Mouse (Mus musculus): Measurements from ENCODE around the gene Olfr1206. TPM values are rescaled to one million over a fixed set of nuclear protein-coding genes. Genes with fewer than 3 reads are reported as not detected.

Gene Olfr1206
- not detected in 2 replicates for polyA plus RNA-seq (2016; fragmentation: Nextera tagmentation; extraction: Ambion mirVana)

- H3K4me1 ChIP-seq, result no peaks in the 10 kb centered on the region
- H3K9me3 ChIP-seq, result no peaks in the 10 kb centered on the region
- DNase-seq (ENCODE audit: low spot score), result no peak
- no peak within 1 kb of the TSS for H3K4me3 ChIP-seq
- H3K27ac ChIP-seq, result no peak within 1 kb of the TSS
- H3K36me3 ChIP-seq, result no peaks in the 10 kb centered on the region
- H3K27me3 ChIP-seq (ENCODE audit: insufficient read depth, poor library complexity, severe bottlenecking), result no peaks in the 10 kb centered on the region
- WGBS, result 81% methylated on average over 2 of the region's 2 CpGs
Measured at GRCm38 (mm10) chr2:88862931-88863330, at the start of gene Olfr1206. Gene Olfr1206 (plus strand): TSS chr2:88863231.

- 80% methylated on average over 1 of the region's 1 CpGs for WGBS
Measured at GRCm38 (mm10) chr2:88814196-88814595, 48.8 kb upstream of the Olfr1206 start, which contains the start of gene Olfr1202. Gene Olfr1202 (plus strand): TSS chr2:88814496.

GRCm38 (mm10) chr2:88829437-88829836 lies 33.6 kb upstream of the Olfr1206 start, which contains the start of gene Olfr1205:
Gene Olfr1205 (plus strand): TSS chr2:88829737.
- no peak for DNase-seq (ENCODE audit: low spot score)
- no peak within 1 kb of the TSS for H3K4me3 ChIP-seq
- 84% methylated on average over 2 of the region's 2 CpGs for WGBS

More at GRCm38 (mm10) chr2:88814196-88814595, 48.8 kb upstream of the Olfr1206 start, which contains the start of gene Olfr1202:
- Histone ChIP-seq H3K36me3 (no peaks in the 10 kb centered on the region), H3K27me3 (ENCODE audit: insufficient read depth, poor library complexity, severe bottlenecking) (no peaks in the 10 kb centered on the region), H3K27ac (no peak within 1 kb of the TSS), H3K4me1 (no peaks in the 10 kb centered on the region), H3K4me3 (no peak within 1 kb of the TSS), H3K9me3 (no peaks in the 10 kb centered on the region)
- DNase-seq (ENCODE audit: low spot score), result no peak

GRCm38 (mm10) chr2:88838477-88838876 lies 24.6 kb upstream of the Olfr1206 start:
- Histone ChIP-seq H3K4me3 (no peak overlapping the region), H3K4me1 (no peaks in the 10 kb centered on the region), H3K36me3 (no peaks in the 10 kb centered on the region), H3K9me3 (no peaks in the 10 kb centered on the region), H3K27ac (no peak overlapping the region), H3K27me3 (ENCODE audit: insufficient read depth, poor library complexity, severe bottlenecking) (no peaks in the 10 kb centered on the region)
- no peak for DNase-seq (ENCODE audit: low spot score)
- 82% methylated on average over 2 of the region's 2 CpGs for WGBS

More at GRCm38 (mm10) chr2:88829437-88829836, 33.6 kb upstream of the Olfr1206 start, which contains the start of gene Olfr1205:
- H3K9me3 ChIP-seq, result no peaks in the 10 kb centered on the region
- no peak within 1 kb of the TSS for H3K27ac ChIP-seq
- no peaks in the 10 kb centered on the region for H3K36me3 ChIP-seq
- H3K4me1 ChIP-seq, result no peaks in the 10 kb centered on the region
- no peaks in the 10 kb centered on the region for H3K27me3 ChIP-seq (ENCODE audit: insufficient read depth, poor library complexity, severe bottlenecking)

- DNase-seq (ENCODE audit: low spot score), result no peak
- Histone ChIP-seq H3K27me3 (ENCODE audit: insufficient read depth, poor library complexity, severe bottlenecking) (no peaks in the 10 kb centered on the region), H3K4me1 (no peaks in the 10 kb centered on the region), H3K36me3 (no peaks in the 10 kb centered on the region), H3K9me3 (no peaks in the 10 kb centered on the region), H3K4me3 (no peak within 1 kb of the TSS), H3K27ac (no peak within 1 kb of the TSS)
- WGBS, result 88% methylated on average over 1 of the region's 1 CpGs
Measured at GRCm38 (mm10) chr2:88848992-88849391, 14.0 kb upstream of the Olfr1206 start, which contains the start of gene Olfr1204. Gene Olfr1204 (plus strand): TSS chr2:88849292.

- H3K4me1 ChIP-seq, result no peaks in the 10 kb centered on the region
- no peaks in the 10 kb centered on the region for H3K9me3 ChIP-seq
- H3K27ac ChIP-seq, result no peak within 1 kb of the TSS
- H3K36me3 ChIP-seq, result no peaks in the 10 kb centered on the region
- no peak within 1 kb of the TSS for H3K4me3 ChIP-seq
- no peak for DNase-seq (ENCODE audit: low spot score)
- no peaks in the 10 kb centered on the region for H3K27me3 ChIP-seq (ENCODE audit: insufficient read depth, poor library complexity, severe bottlenecking)
Measured at GRCm38 (mm10) chr2:88902211-88902610, 39.2 kb downstream of the Olfr1206 start, which contains the start of gene Olfr1208. Gene Olfr1208 (minus strand): TSS chr2:88902311.

- Histone ChIP-seq H3K27ac (no peak within 1 kb of the TSS), H3K4me3 (no peak within 1 kb of the TSS), H3K36me3 (no peaks in the 10 kb centered on the region), H3K4me1 (no peaks in the 10 kb centered on the region), H3K9me3 (no peaks in the 10 kb centered on the region), H3K27me3 (ENCODE audit: insufficient read depth, poor library complexity, severe bottlenecking) (no peaks in the 10 kb centered on the region)
- no peak for DNase-seq (ENCODE audit: low spot score)
- WGBS, result 89% methylated on average over 3 of the region's 3 CpGs
Measured at GRCm38 (mm10) chr2:88915057-88915456, 52.0 kb downstream of the Olfr1206 start, which contains the start of gene Olfr1209. Gene Olfr1209 (minus strand): TSS chr2:88915157.

Other genes starting within 250 kb of the Olfr1206 start
- gene Olfr1191-ps1, start 222.7 kb upstream of the Olfr1206 start, polyA plus RNA-seq (2016; fragmentation: Nextera tagmentation; extraction: Ambion mirVana), result not detected in 2 replicates
- not detected in 2 replicates for gene Olfr1192-ps1, start 214.7 kb upstream of the Olfr1206 start, polyA plus RNA-seq (2016; fragmentation: Nextera tagmentation; extraction: Ambion mirVana)
- not detected in 2 replicates for gene Olfr1193, start 187.6 kb upstream of the Olfr1206 start, polyA plus RNA-seq (2016; fragmentation: Nextera tagmentation; extraction: Ambion mirVana)
- gene Olfr1195, start 174.0 kb upstream of the Olfr1206 start, polyA plus RNA-seq (2016; fragmentation: Nextera tagmentation; extraction: Ambion mirVana), result not detected in 2 replicates
- gene Olfr1196, start 158.6 kb upstream of the Olfr1206 start, polyA plus RNA-seq (2016; fragmentation: Nextera tagmentation; extraction: Ambion mirVana), result not detected in 2 replicates
- not detected in 2 replicates for gene Olfr1197, start 130.9 kb upstream of the Olfr1206 start, polyA plus RNA-seq (2016; fragmentation: Nextera tagmentation; extraction: Ambion mirVana)
- not detected in 2 replicates for gene Olfr1198, start 111.9 kb upstream of the Olfr1206 start, polyA plus RNA-seq (2016; fragmentation: Nextera tagmentation; extraction: Ambion mirVana)
- gene Olfr1199, start 102.8 kb upstream of the Olfr1206 start, polyA plus RNA-seq (2016; fragmentation: Nextera tagmentation; extraction: Ambion mirVana), result not detected in 2 replicates
- not detected in 2 replicates for gene Olfr1200, start 92.7 kb upstream of the Olfr1206 start, polyA plus RNA-seq (2016; fragmentation: Nextera tagmentation; extraction: Ambion mirVana)
- gene Olfr1201, start 70.2 kb upstream of the Olfr1206 start, polyA plus RNA-seq (2016; fragmentation: Nextera tagmentation; extraction: Ambion mirVana), result not detected in 2 replicates
- gene Olfr1202, start 48.7 kb upstream of the Olfr1206 start, polyA plus RNA-seq (2016; fragmentation: Nextera tagmentation; extraction: Ambion mirVana), result not detected in 2 replicates
- not detected in 2 replicates for gene Olfr1205, start 33.5 kb upstream of the Olfr1206 start, polyA plus RNA-seq (2016; fragmentation: Nextera tagmentation; extraction: Ambion mirVana)
- not detected in 2 replicates for gene Olfr1204, start 13.9 kb upstream of the Olfr1206 start, polyA plus RNA-seq (2016; fragmentation: Nextera tagmentation; extraction: Ambion mirVana)
- gene Olfr1208, start 39.1 kb downstream of the Olfr1206 start, polyA plus RNA-seq (2016; fragmentation: Nextera tagmentation; extraction: Ambion mirVana), result not detected in 2 replicates
- not detected in 2 replicates for gene Olfr1209, start 51.9 kb downstream of the Olfr1206 start, polyA plus RNA-seq (2016; fragmentation: Nextera tagmentation; extraction: Ambion mirVana)
- gene Olfr1211, start 74.9 kb downstream of the Olfr1206 start, polyA plus RNA-seq (2016; fragmentation: Nextera tagmentation; extraction: Ambion mirVana), result not detected in 2 replicates
- not detected in 2 replicates for gene Olfr1212, start 90.7 kb downstream of the Olfr1206 start, polyA plus RNA-seq (2016; fragmentation: Nextera tagmentation; extraction: Ambion mirVana)
- not detected in 2 replicates for gene Gm13762, start 117.0 kb downstream of the Olfr1206 start, polyA plus RNA-seq (2016; fragmentation: Nextera tagmentation; extraction: Ambion mirVana)
- not detected in 2 replicates for gene Olfr1214, start 129.4 kb downstream of the Olfr1206 start, polyA plus RNA-seq (2016; fragmentation: Nextera tagmentation; extraction: Ambion mirVana)
- gene Olfr1215, start 143.7 kb downstream of the Olfr1206 start, polyA plus RNA-seq (2016; fragmentation: Nextera tagmentation; extraction: Ambion mirVana), result not detected in 2 replicates
- not detected in 2 replicates for gene Olfr1216, start 155.1 kb downstream of the Olfr1206 start, polyA plus RNA-seq (2016; fragmentation: Nextera tagmentation; extraction: Ambion mirVana)
- not detected in 2 replicates for gene Olfr1217, start 168.8 kb downstream of the Olfr1206 start, polyA plus RNA-seq (2016; fragmentation: Nextera tagmentation; extraction: Ambion mirVana)
- not detected in 2 replicates for gene Olfr1218, start 198.0 kb downstream of the Olfr1206 start, polyA plus RNA-seq (2016; fragmentation: Nextera tagmentation; extraction: Ambion mirVana)
- gene Olfr1219, start 220.3 kb downstream of the Olfr1206 start, polyA plus RNA-seq (2016; fragmentation: Nextera tagmentation; extraction: Ambion mirVana), result not detected in 2 replicates
- not detected in 2 replicates for gene Olfr1220, start 243.6 kb downstream of the Olfr1206 start, polyA plus RNA-seq (2016; fragmentation: Nextera tagmentation; extraction: Ambion mirVana)

Data from heart, embryonic 10.5 days (tissue).